Mouse (Mus musculus): Measurements from ENCODE around the gene Pard6b.

Gene Pard6b

GRCm38 (mm10) chr2:168059200-168059790 is 21.5 kb upstream of the Pard6b start:
- DNase-seq (ENCODE audit: low spot score), result no peak

GRCm38 (mm10) chr2:168063712-168064111 is 17.1 kb upstream of the Pard6b start:
- no peak for DNase-seq (ENCODE audit: low spot score)

GRCm38 (mm10) chr2:168065511-168065910 is 15.3 kb upstream of the Pard6b start:
- no peak for DNase-seq (ENCODE audit: low spot score)

- DNase-seq (ENCODE audit: low spot score), result no peak
Measured at GRCm38 (mm10) chr2:168066783-168067182, 14.0 kb upstream of the Pard6b start.

DNA sequence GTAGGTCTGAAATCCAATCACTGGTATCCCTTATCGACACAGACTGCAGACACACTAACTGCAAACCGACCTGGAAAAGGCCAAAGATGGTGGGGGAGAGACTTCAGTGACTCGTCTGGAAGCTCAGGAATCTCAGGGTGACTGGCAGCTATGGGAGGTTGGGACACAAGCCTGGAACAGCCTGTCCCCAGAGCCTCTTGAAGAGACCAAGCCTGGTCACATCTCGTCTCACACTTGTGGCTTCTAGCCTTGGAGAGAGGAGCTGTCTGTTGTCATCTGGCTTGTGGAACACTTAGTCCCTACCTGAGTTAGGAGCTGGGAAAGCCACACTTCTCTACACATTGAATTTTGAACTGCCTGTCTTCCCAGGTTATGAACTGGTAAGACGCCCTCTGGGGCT is 10.4 kb upstream of the Pard6b start:
- no peak for DNase-seq (ENCODE audit: low spot score)

GRCm38 (mm10) chr2:168072436-168073131 is 8.2 kb upstream of the Pard6b start:
- DNase-seq (ENCODE audit: low spot score), result no peak

GRCm38 (mm10) chr2:168073722-168074121 is 7.1 kb upstream of the Pard6b start:
- no peak for DNase-seq (ENCODE audit: low spot score)

DNA sequence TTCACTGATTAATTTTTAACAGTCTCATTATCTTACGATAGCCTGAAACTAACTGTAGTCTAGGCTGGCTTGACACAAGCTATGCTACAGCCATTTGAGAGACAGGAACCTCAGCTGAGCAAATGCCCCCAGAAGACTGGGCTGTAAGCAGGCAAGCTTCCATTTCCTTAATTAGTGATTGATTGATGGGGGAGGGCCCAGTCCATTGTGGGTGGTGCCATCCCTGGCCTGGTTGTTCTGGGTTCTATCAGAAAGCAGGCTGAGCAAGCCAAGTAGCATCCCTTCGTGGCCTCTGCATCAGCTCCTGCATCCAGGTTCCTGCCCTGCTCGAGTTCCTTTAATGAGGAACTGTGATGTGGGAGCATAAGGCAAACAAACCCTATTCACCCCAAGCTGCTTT is 6.3 kb upstream of the Pard6b start:
- no peak for DNase-seq (ENCODE audit: low spot score)

DNA sequence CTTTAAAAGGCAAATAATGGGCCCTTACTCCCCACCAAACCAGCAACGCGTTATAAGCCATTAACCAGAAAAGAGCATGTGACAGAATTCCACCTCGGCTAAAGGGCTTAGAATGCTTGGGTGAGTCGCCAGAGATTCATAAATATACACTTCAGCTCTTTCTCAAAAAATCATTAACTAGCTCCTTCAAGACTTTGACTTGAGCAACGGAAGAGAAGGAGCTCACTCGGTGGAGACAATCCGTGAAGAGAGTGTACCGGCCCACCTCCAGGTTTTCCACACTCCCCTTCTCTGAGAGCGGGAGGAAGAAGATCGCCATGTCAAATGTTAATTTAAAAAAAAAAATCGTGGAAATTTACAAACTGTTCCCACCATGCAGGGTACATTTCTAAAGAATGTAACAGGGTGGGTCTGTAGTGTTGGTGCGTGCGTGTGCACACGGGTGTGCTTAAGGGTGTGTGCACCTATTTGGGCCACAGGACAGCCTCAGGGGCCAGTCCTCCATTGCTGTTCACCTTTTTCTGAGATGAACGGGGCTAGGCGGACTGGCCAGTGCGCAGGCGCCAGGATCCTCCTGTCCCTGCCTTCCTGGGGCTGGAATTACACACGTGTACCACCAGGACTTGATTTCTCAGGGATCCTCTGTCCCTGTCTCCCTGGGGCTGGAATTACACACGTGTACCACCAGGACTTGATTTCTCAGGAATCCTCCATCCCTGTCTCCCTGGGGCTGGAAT is 3.8 kb upstream of the Pard6b start:
- no peak for DNase-seq (ENCODE audit: low spot score)

DNA sequence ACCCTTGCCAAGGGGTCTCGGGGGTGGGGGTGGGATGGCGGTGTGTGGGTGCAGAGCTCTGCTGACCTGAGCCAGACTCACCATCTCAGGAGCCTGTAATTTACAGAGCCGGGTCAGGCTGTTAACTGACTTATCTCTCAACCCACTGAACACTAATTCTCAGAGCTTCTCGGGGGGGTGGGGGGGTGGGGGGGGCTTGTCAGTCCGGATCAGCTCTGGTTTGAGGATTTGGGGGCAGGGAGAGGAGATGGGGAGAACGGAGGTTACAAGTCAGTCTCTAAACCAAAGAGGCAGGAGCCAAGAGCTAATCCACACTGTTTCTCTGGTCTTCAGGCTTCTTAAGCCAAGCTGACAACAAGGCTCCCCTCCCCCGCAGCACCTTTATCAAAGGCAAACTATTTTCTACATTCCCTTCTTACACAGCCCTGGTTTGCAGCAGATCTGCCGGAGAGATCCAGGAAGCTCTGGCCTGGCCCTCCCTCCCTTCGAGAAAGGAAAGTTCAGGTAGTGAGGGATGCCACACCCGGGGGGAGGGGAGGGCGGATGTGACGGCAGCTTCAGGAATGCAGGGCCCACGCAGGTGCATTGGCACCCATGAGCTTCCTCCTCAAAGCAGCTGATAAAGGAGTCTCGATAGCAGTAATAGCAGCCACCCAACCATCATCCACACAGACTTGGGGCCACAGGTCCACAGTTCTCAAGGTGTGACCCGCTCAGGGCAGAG is 2.5 kb upstream of the Pard6b start:
- DNase-seq (ENCODE audit: low spot score), result no peak

GRCm38 (mm10) chr2:168081299-168081932 is 612 bp downstream of the Pard6b start:
- no peak for DNase-seq (ENCODE audit: low spot score)

GRCm38 (mm10) chr2:168081933-168082306 is 1.1 kb downstream of the Pard6b start:
- DNase-seq (ENCODE audit: low spot score), result no peak

GRCm38 (mm10) chr2:168083593-168083992 is 2.8 kb downstream of the Pard6b start:
- DNase-seq (ENCODE audit: low spot score), result no peak

DNA sequence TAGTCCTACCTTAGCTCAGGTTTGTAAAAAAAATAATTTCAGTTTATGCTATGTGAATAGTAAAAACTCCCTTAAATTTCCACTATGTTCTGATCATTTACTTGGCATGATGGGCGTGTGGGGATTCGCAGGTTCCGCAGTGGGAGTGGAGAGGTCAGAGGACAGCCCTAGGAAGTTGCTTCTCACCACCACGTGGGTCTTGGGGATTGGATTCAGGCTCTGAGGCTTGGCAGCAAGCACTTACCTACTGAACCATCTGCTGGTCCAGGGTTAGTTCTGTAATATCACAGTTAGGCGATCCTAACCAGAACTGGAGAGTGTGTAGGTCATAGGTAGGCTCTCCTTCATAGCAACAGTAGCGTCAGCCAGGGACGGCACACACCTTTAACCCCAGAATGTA is 3.4 kb downstream of the Pard6b start:
- no peak for DNase-seq (ENCODE audit: low spot score)

- DNase-seq (ENCODE audit: low spot score), result no peak
Measured at GRCm38 (mm10) chr2:168085621-168086265, 4.9 kb downstream of the Pard6b start.

GRCm38 (mm10) chr2:168086318-168086717 is 5.5 kb downstream of the Pard6b start:
- DNase-seq (ENCODE audit: low spot score), result no peak

DNA sequence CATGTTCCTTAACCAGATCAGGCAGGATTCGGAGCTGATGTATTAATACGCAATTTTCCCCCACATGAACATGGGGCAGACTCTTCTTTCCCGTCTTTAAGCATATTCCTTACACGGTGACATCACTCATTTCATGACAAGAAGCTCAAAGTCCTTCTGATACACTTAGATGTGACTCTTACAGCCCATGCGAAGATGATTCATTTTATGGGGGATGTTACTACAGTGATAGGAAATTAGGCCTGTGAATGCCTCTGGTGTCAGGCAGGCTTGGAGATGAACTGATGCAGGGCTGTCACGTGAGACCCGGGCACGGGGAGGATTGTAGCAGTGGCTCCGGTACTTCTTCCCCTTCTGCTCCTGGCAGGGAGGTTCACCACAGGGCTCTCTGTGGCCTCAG is 6.0 kb downstream of the Pard6b start:
- DNase-seq (ENCODE audit: low spot score), result no peak

- no peak for DNase-seq (ENCODE audit: low spot score)
Measured at GRCm38 (mm10) chr2:168091560-168091959, 10.8 kb downstream of the Pard6b start.

GRCm38 (mm10) chr2:168093077-168093476 is 12.3 kb downstream of the Pard6b start:
- DNase-seq (ENCODE audit: low spot score), result no peak

DNA sequence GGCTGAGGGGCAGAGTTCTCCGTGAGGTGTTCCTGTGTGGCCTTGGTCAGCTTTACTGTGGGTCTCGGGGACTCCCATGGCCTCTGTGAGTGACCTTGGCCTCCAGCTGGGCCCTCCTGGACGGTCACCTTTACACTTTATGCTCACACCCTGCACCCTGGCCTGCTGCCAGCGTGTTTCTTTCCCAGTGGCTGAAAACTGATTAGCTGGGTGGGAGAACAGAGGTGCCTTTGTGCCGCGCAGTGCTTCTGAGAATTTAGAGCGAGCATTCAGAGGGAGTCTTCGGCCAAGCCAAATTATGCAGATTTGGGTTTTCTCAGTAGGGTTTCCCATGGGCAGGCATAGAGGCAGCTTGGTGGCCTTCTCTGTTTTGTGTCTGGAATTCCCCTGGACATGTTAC is 14.3 kb downstream of the Pard6b start:
- peak; percentile 41 for DNase-seq (ENCODE audit: low spot score)

DNA sequence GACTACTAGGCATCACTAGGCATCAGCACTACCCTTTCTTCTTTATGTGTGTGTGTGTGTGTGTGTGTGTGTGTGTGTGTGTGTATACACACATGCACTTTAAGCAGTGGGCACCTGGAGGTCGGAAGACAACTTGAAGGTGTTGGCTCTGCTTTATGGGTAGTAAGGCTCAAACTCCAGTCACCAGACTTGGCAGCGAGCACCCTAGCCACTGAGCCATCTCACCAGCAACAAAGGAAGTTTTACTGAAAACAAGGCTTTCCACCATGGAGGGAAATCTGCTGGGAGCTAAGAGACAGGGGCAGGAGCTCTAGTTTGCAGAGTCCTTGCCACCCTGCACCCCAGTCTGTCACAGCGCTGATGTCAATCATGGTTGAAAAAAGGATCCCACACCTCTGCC is 15.7 kb downstream of the Pard6b start:
- no peak for DNase-seq (ENCODE audit: low spot score)

- peak; percentile 78 for DNase-seq (ENCODE audit: low spot score)
Measured at GRCm38 (mm10) chr2:168098040-168098439, 17.2 kb downstream of the Pard6b start.
